Mouse (Mus musculus) liver, postnatal 0 days (tissue): ENCODE results near the gene Wdr18.

ENCODE experiments used
- CTCF ChIP-seq: sonication (generic); IDR thresholded peaks from 2 replicates; pipeline ENCODE4 v1.5.1; 2016; ENCODE audit warnings: antibody characterized with exemption, low read depth
- EP300 ChIP-seq: IDR thresholded peaks from 2 replicates; pipeline ENCODE4 v1.6.1; 2016; ENCODE audit warnings: antibody characterized with exemption, low read depth, mild to moderate bottlenecking

DNA sequence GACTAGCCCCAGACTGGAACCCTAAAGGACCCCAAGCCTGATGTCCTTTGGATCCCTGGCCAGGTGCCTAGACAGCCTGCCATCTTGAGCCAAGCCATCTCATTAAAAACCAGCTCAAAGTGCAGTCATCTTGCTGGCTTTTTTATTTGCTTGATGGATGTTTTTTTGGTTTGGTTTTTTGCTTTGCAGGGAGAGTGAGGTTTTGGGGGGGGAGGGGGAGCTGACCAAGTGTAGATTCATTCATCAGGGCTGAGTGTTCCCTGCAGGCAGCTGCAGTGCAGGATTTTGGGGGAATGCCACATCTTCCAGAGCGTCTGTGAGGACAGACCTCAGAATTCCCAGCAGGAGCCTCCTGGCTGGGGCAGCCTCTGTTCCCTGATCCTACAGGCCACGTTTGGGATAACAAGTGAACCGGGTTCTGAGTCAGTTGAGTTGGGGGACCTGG, 9.2 kb downstream of the Wdr18 start:
- no peak for TF ChIP-seq CTCF
- TF ChIP-seq EP300, result no peak
